Mouse (Mus musculus) common myeloid progenitor, adult 5-6 weeks (primary cell): ENCODE measurements around the gene Cdon. TPM values are rescaled to one million over a fixed set of nuclear protein-coding genes. Genes with fewer than 3 reads are reported as not detected.

Experiments used
- ATAC-seq: replicated peaks from 2 replicates; pipeline ENCODE4 v1.8.0; 2016; ENCODE audit warnings: low read depth, mild to moderate bottlenecking, moderate TSS enrichment, inconsistent platforms; ENCODE audit not compliant: poor library complexity, severe bottlenecking
- total RNA-seq: library from RNA; stranded (forward); fragments of 200-1000, 187-1606 nt; gene quantifications from 2 replicates; pipeline ENCODE4 v1.2.3, GENCODE M21; 2017

Gene Cdon
- total RNA-seq, 1 experiment from 2014 or later = 1.4 TPM

DNA sequence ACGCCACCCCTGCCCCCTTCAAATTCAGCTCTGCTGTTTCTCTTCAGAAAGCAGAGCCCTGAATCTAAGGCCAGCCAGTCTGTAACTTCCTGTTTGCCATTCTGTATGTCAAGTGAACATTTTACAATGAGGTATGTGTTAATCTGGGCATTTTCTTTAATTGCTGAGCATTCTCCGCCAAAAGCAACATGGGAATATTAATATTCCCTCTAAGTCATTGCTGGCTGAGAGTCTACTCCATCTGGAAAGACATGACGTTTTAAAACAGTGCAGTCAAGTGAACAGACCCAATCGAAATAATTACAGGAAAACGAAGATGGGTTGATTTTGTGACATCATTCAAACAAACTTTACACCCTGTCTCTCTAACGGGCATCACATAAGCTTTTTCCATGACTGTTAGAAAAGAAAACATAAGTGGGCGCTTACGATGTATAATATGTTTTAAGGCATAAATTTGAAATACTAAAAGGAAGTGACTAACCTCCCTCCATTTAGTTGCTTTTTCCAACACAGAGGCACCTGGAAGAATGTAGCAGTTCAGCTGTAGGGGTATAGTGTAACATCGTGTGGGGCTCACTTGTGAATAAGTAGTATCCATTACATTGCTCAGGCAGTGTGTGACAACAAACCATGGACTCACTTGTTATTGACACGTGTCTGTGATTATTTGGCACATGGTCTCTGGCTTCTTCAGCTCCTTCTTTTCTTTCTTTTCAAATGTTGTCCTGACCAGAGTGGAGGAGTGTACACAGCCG lies 70.4 kb downstream of the Cdon start:
- no peak for ATAC-seq

GRCm38 (mm10) chr9:35493033-35493732 lies 72.3 kb downstream of the Cdon start:
- no peak for ATAC-seq

DNA sequence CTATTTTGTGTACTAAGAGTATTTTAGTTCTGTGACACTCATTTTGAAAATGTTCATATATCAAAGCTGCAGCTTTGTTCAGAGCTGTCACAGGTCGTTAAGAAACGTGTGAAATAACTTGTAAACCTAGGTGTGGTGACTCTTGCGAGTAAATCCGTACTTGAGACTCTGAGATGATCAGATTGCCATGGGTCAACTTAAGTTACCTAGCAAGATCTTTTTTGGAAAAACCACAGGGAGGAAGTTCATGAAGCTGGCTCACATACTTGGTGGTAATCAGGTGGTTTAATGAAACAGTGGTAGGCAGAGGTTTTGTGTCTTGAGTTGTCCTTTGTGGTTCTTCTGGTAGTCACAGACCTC lies 72.8 kb downstream of the Cdon start:
- no peak for ATAC-seq

- no peak for ATAC-seq
These were observed 74.0 kb downstream of the Cdon start for GRCm38 (mm10) chr9:35494937-35495336.

DNA sequence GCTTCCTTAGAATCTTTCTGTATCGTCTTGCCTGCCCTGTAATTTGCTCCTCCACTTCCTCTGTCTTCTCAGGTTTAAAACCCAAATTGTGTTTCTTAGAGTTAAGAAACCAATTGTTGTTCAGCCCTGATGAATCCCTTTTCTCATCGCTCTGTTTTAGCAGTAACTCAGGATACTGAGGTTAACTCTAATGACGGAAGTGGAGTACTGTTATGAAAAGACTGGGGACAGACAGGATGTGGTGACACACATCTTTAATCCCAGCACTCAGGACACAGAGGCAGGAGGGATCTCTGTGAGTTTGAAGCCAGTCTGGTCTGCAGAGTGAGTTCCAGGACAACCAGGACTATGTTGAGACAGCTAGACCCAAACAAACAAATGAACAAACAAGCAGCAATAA lies 74.5 kb downstream of the Cdon start:
- 0 out of 2 replicates have a peak, but pooled peaks have one; percentile 66 for ATAC-seq

GRCm38 (mm10) chr9:35499946-35500345 lies 79.0 kb downstream of the Cdon start:
- ATAC-seq = no peak

DNA sequence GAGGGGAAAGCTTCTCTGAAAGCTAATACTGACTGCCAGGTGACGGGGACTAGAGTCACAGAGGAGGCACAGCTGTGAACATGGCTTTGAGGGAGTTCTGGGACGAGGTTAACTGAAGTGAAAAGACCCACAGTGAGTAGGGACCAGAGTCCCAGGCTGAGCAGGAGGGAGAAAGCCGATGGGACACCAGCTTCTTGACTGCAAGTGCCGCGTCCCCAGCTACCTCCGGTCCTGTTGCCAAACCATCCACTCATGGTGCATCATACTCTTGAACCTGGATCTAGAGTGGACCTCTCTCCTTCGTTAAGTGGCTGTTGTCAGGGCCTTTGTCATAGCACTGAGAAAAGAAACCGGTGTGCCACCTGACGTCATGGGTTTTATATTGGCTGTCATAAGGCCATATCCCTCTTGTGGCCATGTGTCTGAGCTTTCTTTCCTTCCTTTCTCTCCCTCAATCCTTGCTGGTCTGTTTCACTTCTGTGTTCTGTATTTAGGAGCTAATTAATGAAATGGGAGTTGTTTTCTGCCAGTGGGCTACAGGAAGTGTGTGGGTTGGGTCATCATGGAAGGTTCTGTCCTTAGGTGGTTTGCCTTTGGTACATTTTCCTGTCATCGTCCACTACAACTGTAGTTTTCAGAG lies 81.6 kb downstream of the Cdon start:
- peak; percentile 29; the same call in 1 of the 2 replicates for ATAC-seq

- ATAC-seq = no peak
These were observed 87.3 kb downstream of the Cdon start for GRCm38 (mm10) chr9:35508234-35508633.

- ATAC-seq = no peak
These were observed 93.0 kb downstream of the Cdon start for GRCm38 (mm10) chr9:35513900-35514299.

DNA sequence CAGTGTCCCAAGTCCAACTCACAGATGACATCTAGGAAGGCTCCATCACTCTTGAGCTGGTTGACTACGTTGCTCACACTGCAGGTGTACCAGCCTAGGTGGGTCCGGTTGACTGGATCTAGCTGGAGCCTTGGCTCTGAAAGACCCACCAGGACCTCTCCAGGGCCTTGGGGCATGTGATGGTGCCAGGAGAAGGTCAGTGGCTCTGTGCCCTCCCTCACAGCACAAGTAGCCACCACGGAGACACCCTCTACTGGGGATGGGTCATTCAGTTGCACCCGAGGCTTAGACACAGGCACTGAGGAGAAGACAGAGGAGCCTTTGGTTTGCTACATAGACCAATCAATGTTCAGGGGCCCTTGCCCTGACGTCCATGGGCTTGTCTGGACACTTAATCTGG lies 95.3 kb downstream of the Cdon start:
- no peak for ATAC-seq

- no peak for ATAC-seq
These were observed 95.8 kb downstream of the Cdon start for GRCm38 (mm10) chr9:35516711-35517110.

- ATAC-seq = no peak
These were observed 97.2 kb downstream of the Cdon start, which contains the start of gene Gm1113 for GRCm38 (mm10) chr9:35518169-35518568. Gene Gm1113 (minus strand): TSS chr9:35518269.

DNA sequence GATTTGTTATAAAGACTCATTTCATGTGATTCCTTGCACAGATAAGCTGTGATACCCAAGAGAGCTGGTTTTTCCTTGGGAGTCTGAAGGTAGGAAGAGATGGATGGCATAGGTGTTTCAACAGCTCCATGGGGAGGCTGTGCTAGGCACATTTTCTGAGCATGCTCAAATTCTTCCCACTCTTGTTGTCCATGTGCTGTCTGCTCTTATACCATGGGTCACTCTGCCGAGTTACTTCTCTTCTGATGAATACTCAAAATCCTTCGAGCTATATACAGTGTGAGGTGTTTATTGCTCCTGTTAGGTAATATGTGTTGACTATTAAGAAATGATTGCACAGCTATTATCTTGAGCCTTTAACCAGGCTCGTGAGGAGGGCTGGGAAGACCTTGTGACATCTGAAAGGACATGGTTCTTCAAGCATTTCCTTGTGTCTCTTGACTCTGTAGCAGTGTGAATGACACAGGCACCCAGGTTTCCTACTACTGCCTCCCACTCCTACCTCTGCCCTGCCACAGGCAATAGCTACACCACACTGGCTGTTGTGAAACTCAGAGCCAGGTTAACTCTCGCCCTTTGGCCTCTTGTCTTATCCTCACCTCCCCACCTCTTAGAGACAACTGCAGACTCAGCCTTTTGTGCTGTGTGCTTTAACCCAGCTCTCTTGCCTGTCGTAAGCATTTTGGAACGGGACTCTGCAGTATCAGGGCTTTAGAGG lies 99.9 kb downstream of the Cdon start:
- ATAC-seq = no peak

DNA sequence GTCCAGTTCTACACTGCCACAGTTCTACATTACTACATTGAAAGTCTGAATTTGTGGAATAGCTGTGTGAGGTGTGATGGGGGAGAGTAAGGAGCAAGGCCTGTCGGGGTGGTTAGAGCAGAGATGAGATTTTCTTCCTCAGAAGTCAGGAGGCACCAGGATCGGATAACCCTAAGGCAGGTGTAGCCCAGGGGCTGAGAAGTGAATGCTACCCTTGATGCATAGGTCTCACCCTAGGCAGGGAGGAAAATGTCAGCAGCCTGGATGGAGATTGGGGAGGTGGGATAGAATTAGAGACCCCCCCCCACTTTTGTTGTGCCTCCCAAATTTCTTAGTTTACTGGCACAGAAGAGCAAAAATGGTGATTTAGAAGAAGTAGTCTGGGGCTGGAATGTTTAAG lies 101.3 kb downstream of the Cdon start:
- no peak for ATAC-seq

- ATAC-seq = 0 out of 2 replicates have a peak, but pooled peaks have one; percentile 22
These were observed 102.0 kb downstream of the Cdon start for GRCm38 (mm10) chr9:35522821-35523515.

- ATAC-seq = no peak
These were observed 102.6 kb downstream of the Cdon start for GRCm38 (mm10) chr9:35523541-35523940.

- peak; percentile 90 for ATAC-seq
These were observed 103.0 kb downstream of the Cdon start for GRCm38 (mm10) chr9:35523941-35524411.

- no peak for ATAC-seq
These were observed 108.2 kb downstream of the Cdon start for GRCm38 (mm10) chr9:35529141-35529540.

GRCm38 (mm10) chr9:35529796-35530195 lies 108.9 kb downstream of the Cdon start:
- ATAC-seq = no peak

GRCm38 (mm10) chr9:35533266-35533665 lies 112.3 kb downstream of the Cdon start:
- no peak for ATAC-seq
